Mouse (Mus musculus): Measurements from ENCODE around the gene Olfr1443.

DNA sequence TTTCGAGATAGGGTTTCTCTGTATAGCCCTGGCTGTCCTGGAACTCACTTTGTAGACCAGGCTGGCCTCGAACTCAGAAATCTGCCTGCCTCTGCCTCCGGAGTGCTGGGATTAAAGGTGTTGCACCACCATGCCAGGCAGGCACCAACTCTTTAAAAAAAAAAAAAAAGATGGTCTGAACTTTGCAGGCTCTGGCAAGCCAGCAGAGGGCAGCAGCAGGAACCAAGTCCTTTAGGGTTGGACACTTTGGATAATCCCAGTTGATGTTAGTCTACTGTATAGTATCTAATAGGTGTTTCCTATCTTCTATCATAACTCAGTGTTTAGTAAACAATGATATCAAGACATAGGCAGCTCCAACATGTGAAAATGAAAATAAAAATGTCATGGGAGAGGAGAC lies 44.4 kb downstream of the Olfr1443 start:
- TF ChIP-seq CTCF (conservative IDR thresholded peaks at IDR 0.05; ENCODE audit: low read length) (peak; percentile 34), POU5F1 (IDR thresholded peaks at IDR 0.05; ENCODE audit: borderline replicate concordance, low read length) (no peak), NANOG (IDR thresholded peaks at IDR 0.05; ENCODE audit: borderline replicate concordance, low read length) (no peak)

All from E14TG2a.4 (cell line).